Mouse (Mus musculus) heart, embryonic 14.5 days (tissue): ENCODE results near the gene Krt71. TPM values are rescaled to one million over a fixed set of nuclear protein-coding genes. Genes with fewer than 3 reads are reported as not detected.

ENCODE experiments used
- ATAC-seq: fragments of 200-750 bp; cut with Nextera tagmentation; 2 replicates; pipeline ENCODE4 v1.8.0; 2017; ENCODE audit warnings: low read depth, moderate TSS enrichment; ENCODE audit not compliant: insufficient number of reproducible peaks, insufficient read depth, low FRiP score
- H3K27ac ChIP-seq, 2 experiments: fragments of 200-500 bp in 1 of 2; fragments of 300-500 bp in 1 of 2; sonication (generic) in 1 of 2; replicated peaks in 1 of 2; 2 replicates each; pipeline ENCODE4 v1.5.1; 2012 to 2014; ENCODE audit warnings: low read depth in 2 of 2, low read length in 2 of 2, control low read depth in 1 of 2, mild to moderate bottlenecking in 1 of 2, mixed read lengths in 1 of 2; ENCODE audit not compliant: control insufficient read depth in 1 of 2, insufficient read depth in 1 of 2
- H3K27me3 ChIP-seq: fragments of 300-500 bp; sonication (generic); 2 replicates; pipeline ENCODE4 v1.6.1; 2014; ENCODE audit warnings: mild to moderate bottlenecking, low read length, control low read depth; ENCODE audit not compliant: control insufficient read depth, insufficient read depth
- H3K36me3 ChIP-seq: fragments of 300-500 bp; sonication (generic); 2 replicates; pipeline ENCODE4 v1.6.1; 2014; ENCODE audit warnings: mild to moderate bottlenecking, control low read depth, low read length, mixed read lengths; ENCODE audit not compliant: control insufficient read depth, insufficient read depth
- H3K4me1 ChIP-seq, 2 experiments: fragments of 200-500 bp in 1 of 2; fragments of 300-500 bp in 1 of 2; sonication (generic) in 1 of 2; 2 replicates each; pipeline ENCODE4 v1.6.1; 2012 to 2014; ENCODE audit warnings: low read length in 2 of 2, control low read depth in 1 of 2, mixed read lengths in 1 of 2; ENCODE audit not compliant: control insufficient read depth in 2 of 2, insufficient read depth in 2 of 2
- H3K4me2 ChIP-seq: fragments of 300-500 bp; sonication (generic); 2 replicates; pipeline ENCODE4 v1.6.1; 2014; ENCODE audit warnings: mild to moderate bottlenecking, low read length
- H3K4me3 ChIP-seq, 2 experiments: fragments of 200-500 bp in 1 of 2; fragments of 300-500 bp in 1 of 2; sonication (generic) in 1 of 2; 2 replicates each; pipeline ENCODE4 v1.5.1; 2012 to 2014; ENCODE audit warnings: low read length in 2 of 2, mild to moderate bottlenecking in 2 of 2, control low read depth in 1 of 2, low read depth in 1 of 2, moderate library complexity in 1 of 2; ENCODE audit not compliant: control insufficient read depth in 1 of 2, insufficient read depth in 1 of 2
- H3K9ac ChIP-seq: fragments of 300-500 bp; sonication (generic); 2 replicates; pipeline ENCODE4 v1.6.1; 2014; ENCODE audit warnings: mild to moderate bottlenecking, low read length
- H3K9me3 ChIP-seq: fragments of 300-500 bp; sonication (generic); 2 replicates; pipeline ENCODE4 v1.6.1; 2016; ENCODE audit warnings: low read length, control low read depth; ENCODE audit not compliant: control insufficient read depth
- WGBS: fragments of 180-500 bp; shearing (Covaris S2); extraction: QIAGEN DNeasy Blood & Tissue Kit; methylation state at CpG from one replicate; pipeline ENCODE4 v1.1.7; 2014; 5-methylcytosine and 5-hydroxymethylcytosine counted together
- polyA plus RNA-seq: library from polyadenylated mRNA; unstranded; fragments of >200 nt; fragmentation: Nextera tagmentation; extraction: Ambion mirVana; gene quantifications from 2 replicates; pipeline ENCODE4 v1.2.1, GENCODE M21; 2014

Gene Krt71
- polyA plus RNA-seq, 1 experiment from 2014 or later, result not detected

DNA sequence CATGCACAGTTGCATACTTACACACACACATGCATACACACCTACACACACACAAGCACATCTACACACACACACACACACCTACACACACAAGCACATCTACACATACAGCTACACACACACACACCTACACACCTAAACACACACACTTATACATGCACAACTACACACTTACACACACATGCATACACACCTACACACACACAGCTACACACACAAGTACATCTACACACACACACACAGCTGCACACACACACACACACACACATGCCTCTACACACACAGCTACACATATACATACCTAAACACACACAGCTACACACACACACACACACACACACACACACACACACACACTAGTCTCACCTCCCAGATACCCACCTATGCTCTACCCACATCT is 12.3 kb downstream of the Krt71 start:
- no peak overlapping the region for H3K4me3 ChIP-seq
- H3K9me3 ChIP-seq, result no peaks in the 10 kb centered on the region
- no peaks in the 10 kb centered on the region for H3K36me3 ChIP-seq
- no peaks in the 10 kb centered on the region for H3K27me3 ChIP-seq
- H3K4me1 ChIP-seq, result no peaks in the 10 kb centered on the region
- no peak overlapping the region for H3K27ac ChIP-seq
- ATAC-seq, result no peak
- no peak overlapping the region for H3K4me2 ChIP-seq
- H3K9ac ChIP-seq, result no peak overlapping the region

DNA sequence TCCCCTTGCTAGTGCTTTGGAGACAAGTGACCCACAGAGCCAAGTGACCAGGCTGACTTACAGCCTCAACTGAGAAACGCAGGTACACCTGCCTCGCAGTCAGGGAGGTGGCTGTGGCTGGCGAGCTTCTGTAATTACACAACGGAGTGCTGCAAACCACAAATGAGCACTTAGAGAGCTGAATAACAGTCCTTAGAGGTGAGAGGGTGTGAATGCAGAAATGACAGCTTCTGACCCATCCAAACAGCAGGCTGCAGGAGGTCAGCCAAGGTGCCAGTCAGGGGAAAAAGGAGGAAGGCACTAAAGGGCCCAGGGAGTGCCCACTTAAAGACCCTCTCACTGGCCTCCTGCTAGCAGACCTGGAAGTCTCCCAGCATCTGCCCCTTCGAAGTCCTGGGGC is 18.2 kb downstream of the Krt71 start:
- Histone ChIP-seq H3K9me3 (no peaks in the 10 kb centered on the region), H3K36me3 (no peaks in the 10 kb centered on the region), H3K4me3 (no peak overlapping the region), H3K4me1 (no peaks in the 10 kb centered on the region), H3K27me3 (peaks cover 10% of the 10 kb centered on the region), H3K4me2 (no peak overlapping the region), H3K9ac (no peak overlapping the region), H3K27ac (no peak overlapping the region)
- 32% methylated on average over 5 of the region's 5 CpGs for WGBS
- ATAC-seq, result no peak

DNA sequence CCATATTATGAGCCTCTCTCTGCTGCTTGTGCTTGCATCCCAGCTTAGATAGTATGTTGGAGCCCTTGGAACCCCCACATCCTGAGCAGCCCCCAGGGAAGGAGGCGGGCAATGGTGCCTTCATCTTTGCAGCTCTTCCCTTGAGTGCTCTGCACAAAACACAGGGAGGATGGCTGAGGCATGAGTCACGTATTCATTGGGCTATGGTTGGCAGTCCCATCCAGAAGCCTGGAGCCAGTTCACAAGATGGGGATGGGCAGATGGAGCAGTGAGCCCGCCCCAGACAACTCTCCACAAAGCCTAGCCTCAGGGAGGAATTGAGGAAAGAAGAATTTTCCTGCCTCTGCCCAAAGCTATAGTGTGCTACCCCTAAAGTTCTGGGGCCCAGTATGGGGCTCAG is 27.1 kb downstream of the Krt71 start:
- Histone ChIP-seq H3K4me3 (no peak overlapping the region), H3K9ac (no peak overlapping the region), H3K27me3 (0 out of 2 replicates have a peak, but pooled peaks cover 9% of the 10 kb centered on the region), H3K4me1 (no peaks in the 10 kb centered on the region), H3K9me3 (no peaks in the 10 kb centered on the region), H3K36me3 (no peaks in the 10 kb centered on the region), H3K4me2 (no peak overlapping the region), H3K27ac (no peak overlapping the region)
- WGBS, result 61% methylated on average over 3 of the region's 3 CpGs
- ATAC-seq, result no peak

DNA sequence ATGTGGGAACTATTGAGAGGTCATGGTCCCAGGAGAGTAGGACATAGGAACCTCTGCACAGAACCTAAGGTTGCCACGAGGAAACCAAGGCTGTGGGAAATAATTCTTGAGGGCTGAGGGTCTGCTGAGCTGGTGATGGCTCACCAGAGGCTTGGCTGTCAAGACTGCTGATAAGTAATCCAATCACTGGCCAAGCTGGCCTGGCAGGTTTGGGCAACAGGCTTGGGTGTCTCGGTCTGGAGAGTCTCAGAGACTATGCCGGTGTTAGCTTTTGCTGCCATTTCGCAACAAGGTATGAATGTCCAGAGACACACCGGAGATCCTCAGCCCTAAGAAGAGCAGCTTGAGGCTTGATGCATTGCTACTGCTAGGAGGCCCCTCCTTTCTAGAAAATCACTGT is 28.6 kb downstream of the Krt71 start:
- no peak overlapping the region for H3K4me3 ChIP-seq
- ATAC-seq, result no peak
- H3K27me3 ChIP-seq, result 0 out of 2 replicates have a peak, but pooled peaks cover 9% of the 10 kb centered on the region
- no peaks in the 10 kb centered on the region for H3K4me1 ChIP-seq
- no peaks in the 10 kb centered on the region for H3K9me3 ChIP-seq
- no peak overlapping the region for H3K9ac ChIP-seq
- no peaks in the 10 kb centered on the region for H3K36me3 ChIP-seq
- 60% methylated on average over 5 of the region's 5 CpGs for WGBS
- no peak overlapping the region for H3K27ac ChIP-seq
- H3K4me2 ChIP-seq, result no peak overlapping the region

DNA sequence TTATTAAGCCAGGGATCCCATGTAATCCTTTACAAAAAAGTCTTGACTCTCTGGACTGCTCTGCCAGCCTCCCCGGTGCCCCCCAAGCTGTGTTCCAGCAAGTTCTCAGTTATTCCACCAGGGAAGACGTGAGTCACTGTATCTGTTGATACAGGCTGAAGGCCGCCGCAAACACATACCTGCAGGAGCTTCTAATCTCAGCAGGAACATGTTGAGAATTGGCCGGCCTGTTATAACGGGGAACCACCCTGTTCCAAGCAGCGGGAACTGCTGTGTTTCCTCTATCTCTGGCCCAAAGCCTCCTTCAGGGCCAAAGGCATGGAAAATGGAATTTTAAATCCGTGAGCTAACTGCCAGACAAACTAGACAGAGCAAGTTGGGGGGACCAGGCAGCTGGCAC is 29.2 kb downstream of the Krt71 start:
- Histone ChIP-seq H3K36me3 (no peaks in the 10 kb centered on the region), H3K4me2 (no peak overlapping the region), H3K9ac (no peak overlapping the region), H3K27me3 (0 out of 2 replicates have a peak, but pooled peaks cover 9% of the 10 kb centered on the region), H3K4me1 (no peaks in the 10 kb centered on the region), H3K27ac (no peak overlapping the region), H3K4me3 (no peak overlapping the region), H3K9me3 (no peaks in the 10 kb centered on the region)
- WGBS, result 60% methylated on average over 8 of the region's 8 CpGs
- ATAC-seq, result no peak

DNA sequence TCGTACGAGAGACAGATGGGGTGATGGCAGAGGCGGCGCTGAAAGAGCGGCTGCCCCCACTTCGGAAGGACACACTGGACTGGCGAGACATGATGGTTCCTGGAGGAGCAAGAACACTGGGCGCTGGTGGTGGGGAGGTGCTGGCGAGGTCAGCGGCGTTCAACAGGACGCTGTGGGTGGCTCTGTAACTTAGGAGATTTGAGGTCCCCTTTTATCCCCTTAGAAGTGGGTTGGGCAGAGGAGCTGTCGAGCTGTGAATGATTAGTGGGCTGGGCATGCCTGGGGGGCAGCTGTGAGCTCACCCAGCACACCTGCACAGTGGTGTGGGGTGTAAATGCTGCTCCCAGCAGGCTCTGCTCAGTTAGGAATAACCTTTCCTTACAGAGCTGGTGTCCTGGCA is 30.2 kb downstream of the Krt71 start, which contains the start of gene Krt5:
Krt5 (minus strand) TSS at position 179 of the 400 bp plus-strand sequence.
- ATAC-seq, result no peak
- Histone ChIP-seq H3K9me3 (no peaks in the 10 kb centered on the region), H3K36me3 (no peaks in the 10 kb centered on the region), H3K4me1 (no peaks in the 10 kb centered on the region), H3K9ac (no peak within 1 kb of the TSS), H3K4me2 (no peak within 1 kb of the TSS), H3K27ac (no peak within 1 kb of the TSS), H3K27me3 (0 out of 2 replicates have a peak, but pooled peaks cover 9% of the 10 kb centered on the region), H3K4me3 (no peak within 1 kb of the TSS)
- WGBS, result 62% methylated on average over 13 of the region's 13 CpGs

DNA sequence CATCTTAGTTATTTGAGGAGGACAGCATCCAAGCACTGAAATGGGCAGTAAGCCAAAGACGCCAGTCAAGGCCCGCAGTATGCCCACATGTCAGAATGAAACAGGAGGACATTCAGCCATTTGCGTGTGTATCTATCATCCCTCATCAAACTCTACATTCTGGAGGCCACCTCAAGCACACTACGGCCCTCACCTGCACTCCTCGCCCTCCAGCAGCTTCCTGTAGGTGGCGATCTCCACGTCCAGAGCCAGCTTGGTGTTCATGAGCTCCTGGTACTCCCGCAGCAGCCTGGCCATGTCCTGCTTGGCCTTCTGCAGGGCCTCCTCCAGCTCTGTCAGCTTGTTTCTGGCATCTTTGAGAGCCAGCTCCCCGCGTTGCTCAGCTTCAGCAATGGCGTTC is 34.2 kb downstream of the Krt71 start:
- Histone ChIP-seq H3K27ac (no peak overlapping the region), H3K27me3 (0 out of 2 replicates have a peak, but pooled peaks cover 11% of the 10 kb centered on the region), H3K9me3 (no peaks in the 10 kb centered on the region), H3K4me3 (no peak overlapping the region), H3K4me2 (no peak overlapping the region), H3K4me1 (no peaks in the 10 kb centered on the region), H3K36me3 (no peaks in the 10 kb centered on the region), H3K9ac (no peak overlapping the region)
- ATAC-seq, result no peak
- 61% methylated on average over 11 of the region's 11 CpGs for WGBS

DNA sequence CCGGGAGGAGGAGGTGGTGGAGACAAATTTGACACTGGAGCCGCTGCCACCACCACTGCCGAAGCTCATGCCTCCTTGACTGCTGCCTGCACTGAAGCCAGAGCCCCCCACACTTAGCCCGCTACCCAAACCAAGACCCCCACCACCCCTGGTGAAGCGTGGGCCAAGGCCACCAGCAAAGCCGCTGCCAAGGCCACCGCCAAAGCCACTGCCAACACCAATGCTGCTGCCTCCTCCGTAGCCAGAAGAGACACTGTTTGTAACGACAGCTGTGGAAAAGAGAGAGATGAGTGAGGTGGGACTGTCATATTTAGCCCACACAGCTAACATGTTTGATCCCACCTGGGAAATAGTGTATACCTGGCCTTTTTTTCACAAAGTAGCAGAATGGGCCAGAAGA is 35.5 kb downstream of the Krt71 start:
- Histone ChIP-seq H3K4me3 (no peak overlapping the region), H3K36me3 (no peaks in the 10 kb centered on the region), H3K4me2 (no peak overlapping the region), H3K9me3 (no peaks in the 10 kb centered on the region), H3K4me1 (no peaks in the 10 kb centered on the region), H3K27me3 (0 out of 2 replicates have a peak, but pooled peaks cover 3% of the 10 kb centered on the region), H3K9ac (no peak overlapping the region), H3K27ac (no peak overlapping the region)
- ATAC-seq, result no peak
- WGBS, result 75% methylated on average over 9 of the region's 9 CpGs
